Mouse (Mus musculus) myocyte (in vitro differentiated cells): ENCODE results near the gene Wrnip1.

Experiments
- CEBPB ChIP-seq: IDR thresholded peaks from 2 replicates; pipeline ENCODE4 v1.6.1; 2011; ENCODE audit warnings: mild to moderate bottlenecking, moderate library complexity; ENCODE audit not compliant: poor library complexity, insufficient read depth, severe bottlenecking
- E2F4 ChIP-seq: IDR thresholded peaks from one replicate; pipeline ENCODE4 v1.6.1; 2011; ENCODE audit warnings: mild to moderate bottlenecking, control low read depth, moderate library complexity; ENCODE audit not compliant: insufficient read depth
- MAX ChIP-seq: IDR thresholded peaks from one replicate; pipeline ENCODE4 v1.6.1; 2011; ENCODE audit warnings: low read depth, mild to moderate bottlenecking, control low read depth
- MYOG ChIP-seq, 3 experiments: IDR thresholded peaks; one replicate each; pipeline ENCODE4 v1.6.1; 2011; ENCODE audit warnings: control low read depth in 2 of 3, low read depth in 2 of 3, mild to moderate bottlenecking in 2 of 3; ENCODE audit not compliant: insufficient read length in 2 of 3, control insufficient read depth in 1 of 3, insufficient read depth in 1 of 3
- POLR2A ChIP-seq: IDR thresholded peaks from one replicate; pipeline ENCODE4 v1.6.1; 2011; ENCODE audit warnings: low read depth, mild to moderate bottlenecking, control low read depth, moderate library complexity; ENCODE audit not compliant: insufficient read length
- POLR2AphosphoS2 ChIP-seq: IDR thresholded peaks from one replicate; pipeline ENCODE4 v1.6.1; 2011; ENCODE audit warnings: low read depth, control low read depth; ENCODE audit not compliant: insufficient read length
- REST ChIP-seq: IDR thresholded peaks from one replicate; pipeline ENCODE4 v1.6.1; 2011; ENCODE audit warnings: mild to moderate bottlenecking, control low read depth, moderate library complexity; ENCODE audit not compliant: insufficient read depth, insufficient read length
- TCF12 ChIP-seq: IDR thresholded peaks from one replicate; pipeline ENCODE4 v1.6.1; 2011; ENCODE audit warnings: mild to moderate bottlenecking, control low read depth; ENCODE audit not compliant: poor library complexity, insufficient read depth, severe bottlenecking
- TCF3 ChIP-seq: IDR thresholded peaks from one replicate; pipeline ENCODE4 v1.6.1; 2011; ENCODE audit warnings: low read depth, control low read depth; ENCODE audit not compliant: insufficient read length
- USF1 ChIP-seq: IDR thresholded peaks from one replicate; pipeline ENCODE4 v1.6.1; 2011; ENCODE audit warnings: low read depth, mild to moderate bottlenecking, control low read depth, moderate library complexity

GRCm38 (mm10) chr13:32801693-32802221, at the start of gene Wrnip1:
- TF ChIP-seq USF1 (no peak), MAX (no peak), E2F4 (no peak), TCF3 (peak; percentile 2), REST (no peak), POLR2A (peak; percentile 94), CEBPB (no peak), MYOG (IDR thresholded peaks at IDR 0.05; ENCODE audit: control insufficient read depth in 1 of 3, insufficient read depth in 1 of 3, insufficient read length in 2 of 3, low read depth in 2 of 3) (peak; percentile 36 to 80 (median 73)), TCF12 (no peak), POLR2AphosphoS2 (peak; percentile 75)
